Mouse (Mus musculus): Measurements from ENCODE around the gene Myh3. TPM values are rescaled to one million over a fixed set of nuclear protein-coding genes. Genes with fewer than 3 reads are reported as not detected.

Gene Myh3
- total RNA-seq, 2 experiments from 2014 or later: 3.5 to 6.2 TPM

Small RNA genes lying within 50 kb of the gene (microRNA-seq; reads per million reads assigned to microRNA genes)
- gene Mir6923: not detected

Other genes starting within 250 kb of the Myh3 start
- under 1 TPM in 1 of 2 experiments, not detected in 1; 0.20 TPM for gene Pirt, start 166.3 kb upstream of the Myh3 start, total RNA-seq (2021)
- not detected for gene Tmem238l, start 121.7 kb upstream of the Myh3 start, total RNA-seq (2021)
- gene Tmem220, start 53.1 kb upstream of the Myh3 start, total RNA-seq (2021): under 1 TPM; 0.27 to 0.68 TPM
- 10 to 100 TPM; 24.8 to 26.7 TPM for gene Adprm, start 25.7 kb upstream of the Myh3 start, total RNA-seq (2021)
- 10 to 100 TPM in 1 of 2 experiments, 1 to 10 TPM in 1; 9.0 to 12.1 TPM for gene Sco1, start 25.6 kb upstream of the Myh3 start, total RNA-seq (2021)
- under 1 TPM; 0.63 to 0.69 TPM for gene Myh2, start 92.7 kb downstream of the Myh3 start, total RNA-seq (2021)
- gene Myh1, start 121.8 kb downstream of the Myh3 start, total RNA-seq (2021): under 1 TPM; 0.32 to 0.54 TPM
- gene Myh4, start 159.7 kb downstream of the Myh3 start, total RNA-seq (2021): under 1 TPM; 0.11 to 0.35 TPM
- under 1 TPM; 0.42 to 0.45 TPM for gene Myh8, start 198.8 kb downstream of the Myh3 start, total RNA-seq (2021)
- gene Myh13, start 243.4 kb downstream of the Myh3 start, total RNA-seq (2021): under 1 TPM; 0.14 to 0.27 TPM

Data from left cerebral cortex, postnatal 36 days (tissue).